7 mouse cellular contexts compared by ENCODE assay signal in the genomic region with DNA sequence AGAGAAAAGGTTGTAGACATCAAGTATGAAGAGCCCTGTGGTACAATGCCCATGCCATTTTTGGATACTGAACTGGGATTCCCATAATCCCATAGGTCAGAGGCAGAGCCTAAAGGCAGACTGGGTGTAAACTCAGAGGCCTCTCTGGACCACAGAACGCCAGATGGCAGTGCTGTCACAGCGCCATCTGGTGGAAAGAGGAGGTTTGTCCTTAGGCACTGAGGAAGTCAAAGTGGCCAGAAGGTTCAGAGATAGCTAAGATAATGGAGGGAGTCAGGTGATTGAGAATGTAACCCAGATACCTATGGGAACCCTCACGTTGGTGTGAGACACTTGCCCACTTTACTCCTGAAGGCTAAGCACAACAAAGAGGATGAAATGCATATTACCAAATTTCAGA. TPM values are rescaled to one million over a fixed set of nuclear protein-coding genes. Genes with fewer than 3 reads are reported as not detected.
DNase-seq lines count a peak whose midpoint lies in the region; ATAC-seq and TF ChIP-seq lines count a peak whose summit lies in the region.

No protein-coding gene starts in this region.

- no peak for TF ChIP-seq EP300 in liver, postnatal 0 days (IDR thresholded peaks at IDR 0.05; ENCODE audit: low read depth)

- H3K27ac ChIP-seq in kidney, adult 2 months (ENCODE audit: insufficient read depth, low read depth, low read length) = no peak overlapping the region
- no peak overlapping the region for H3K27ac ChIP-seq in liver, postnatal 0 days (ENCODE audit: low read depth)

- H3K79me3 ChIP-seq in C2C12 (ENCODE audit: low read depth) = no peaks in the 10 kb centered on the region

- WGBS in kidney, adult 2 months = under 1% methylated on average over 3 of the region's 3 CpGs
- WGBS in liver, postnatal 0 days (ENCODE audit: insufficient replicate concordance) = 2% methylated on average over 3 of the region's 3 CpGs

- H3K27me3 ChIP-seq in C2C12 (ENCODE audit: control insufficient read depth, insufficient read depth, insufficient read length) = no peaks in the 10 kb centered on the region
- H3K27me3 ChIP-seq in kidney, adult 2 months (replicated peaks; ENCODE audit: control insufficient read depth, insufficient read depth, low read length) = no peaks in the 10 kb centered on the region
- H3K27me3 ChIP-seq in liver, postnatal 0 days (ENCODE audit: insufficient read depth, low read length) = no peaks in the 10 kb centered on the region

- H3K9ac ChIP-seq in liver, postnatal 0 days (replicated peaks) = no peak overlapping the region

- no peak for TF ChIP-seq POLR2A in kidney, adult 2 months (IDR thresholded peaks at IDR 0.05; ENCODE audit: low read depth, low read length)

- peak; percentile 34 for TF ChIP-seq CTCF in C2C12 (IDR thresholded peaks at IDR 0.05; ENCODE audit: control insufficient read depth, insufficient read depth, insufficient read length)
- TF ChIP-seq CTCF in kidney, adult 2 months (conservative IDR thresholded peaks at IDR 0.05; ENCODE audit: insufficient read depth, insufficient read length, low read depth, low read length) = peak; percentile 97
- peak; percentile 97 for TF ChIP-seq CTCF in liver, postnatal 0 days (IDR thresholded peaks at IDR 0.05; ENCODE audit: low read depth)

- H3K9me3 ChIP-seq in liver, postnatal 0 days (ENCODE audit: low read length) = no peaks in the 10 kb centered on the region

- no peak overlapping the region for H3K4me3 ChIP-seq in C2C12 (ENCODE audit: insufficient read depth, poor library complexity, severe bottlenecking)
- no peak overlapping the region for H3K4me3 ChIP-seq in kidney, adult 2 months (ENCODE audit: insufficient read depth, low read depth, low read length)
- no peak overlapping the region for H3K4me3 ChIP-seq in liver, postnatal 0 days (ENCODE audit: low read depth, low read length)

- H3K4me2 ChIP-seq in liver, postnatal 0 days (ENCODE audit: low read depth, low read length) = no peak overlapping the region

- no peak overlapping the region for H3ac ChIP-seq in C2C12 (ENCODE audit: control insufficient read depth, insufficient read length, low read depth)

- DNase-seq in ES-CJ7 (ENCODE audit: low read depth, low spot score) = peak; percentile 87
- peak; percentile 67 for DNase-seq in cerebellum, adult 11-12 months
- peak; percentile 46 to 72 for DNase-seq in frontal cortex, postnatal 36 days (ENCODE audit: low spot score in 2 of 2)
- peak; percentile 79 for DNase-seq in kidney, adult 2 months
- peak; percentile 81 for DNase-seq in liver, postnatal 0 days
- peak; percentile 85 for DNase-seq in retina, postnatal 1 day

- no peaks in the 10 kb centered on the region for H3K36me3 ChIP-seq in C2C12 (ENCODE audit: control insufficient read depth, insufficient read depth)
- no peaks in the 10 kb centered on the region for H3K36me3 ChIP-seq in kidney, adult 2 months (ENCODE audit: control insufficient read depth, insufficient read depth, low read length)
- H3K36me3 ChIP-seq in liver, postnatal 0 days (replicated peaks; ENCODE audit: insufficient read depth, low read length) = no peaks in the 10 kb centered on the region

- no peaks in the 10 kb centered on the region for H3K79me2 ChIP-seq in C2C12 (ENCODE audit: control insufficient read depth, insufficient read depth)

- no peaks in the 10 kb centered on the region for H3K4me1 ChIP-seq in kidney, adult 2 months (ENCODE audit: control insufficient read depth, insufficient read depth, low read length)
- 0 out of 2 replicates have a peak, but pooled peaks cover 8% of the 10 kb centered on the region for H3K4me1 ChIP-seq in liver, postnatal 0 days (ENCODE audit: insufficient read depth)

- peak; percentile 72 for ATAC-seq in liver, postnatal 0 days

TF ChIP-seq in C2C12, 6 proteins besides CTCF, POLR2A, EP300 and RAD21:
- no peak for TF ChIP-seq MYOG (IDR thresholded peaks at IDR 0.05; ENCODE audit: control insufficient read depth, extremely low read depth, insufficient read length)

RNA-seq across cellular contexts. Expression of gene Rem2, which starts 18.3 kb away (rescaled TPM):
- 0.56 TPM for polyA plus RNA-seq in C2C12 (2012; fragmentation: generic; extraction: Trizol)
- 0.23 and 0.30 TPM in 2 replicates for polyA plus RNA-seq in kidney, adult 2 months (2012; rRNA removed)
- polyA plus RNA-seq in liver, postnatal 0 days (2015; fragmentation: Nextera tagmentation; extraction: Ambion mirVana) = 0.66 and 0.87 TPM in 2 replicates

RNA-seq across cellular contexts. Expression of gene Prmt5, which starts 23.1 kb away (rescaled TPM):
- polyA plus RNA-seq in C2C12 (2012; fragmentation: generic; extraction: Trizol) = 174 TPM
- 30.9 and 33.0 TPM in 2 replicates for polyA plus RNA-seq in kidney, adult 2 months (2012; rRNA removed)
- polyA plus RNA-seq in liver, postnatal 0 days (2015; fragmentation: Nextera tagmentation; extraction: Ambion mirVana) = 12.2 and 13.8 TPM in 2 replicates

RNA-seq across cellular contexts. Expression of gene Lrp10, which starts 30.3 kb away (rescaled TPM):
- polyA plus RNA-seq in C2C12 (2012; fragmentation: generic; extraction: Trizol) = 72.8 TPM
- polyA plus RNA-seq in kidney, adult 2 months (2012; rRNA removed) = 168 and 211 TPM in 2 replicates
- 20.9 and 25.3 TPM in 2 replicates for polyA plus RNA-seq in liver, postnatal 0 days (2015; fragmentation: Nextera tagmentation; extraction: Ambion mirVana)

Comparison
In these comparisons a context has a peak if more than half of its experiments do, and no peak if none do; other contexts are left out.
1. CTCF ChIP-seq: peak in every context shown above with its lines; median percentile 97 in kidney, adult 2 months; 97 in liver, postnatal 0 days; 34 in C2C12.